Mouse (Mus musculus): ENCODE results near the gene Coro1c. TPM values are rescaled to one million over a fixed set of nuclear protein-coding genes. Genes with fewer than 3 reads are reported as not detected.

The Coro1c gene
- 65.4 and 71.3 TPM in 2 replicates for polyA plus RNA-seq (2015; fragmentation: Nextera tagmentation; extraction: Ambion mirVana)

DNA sequence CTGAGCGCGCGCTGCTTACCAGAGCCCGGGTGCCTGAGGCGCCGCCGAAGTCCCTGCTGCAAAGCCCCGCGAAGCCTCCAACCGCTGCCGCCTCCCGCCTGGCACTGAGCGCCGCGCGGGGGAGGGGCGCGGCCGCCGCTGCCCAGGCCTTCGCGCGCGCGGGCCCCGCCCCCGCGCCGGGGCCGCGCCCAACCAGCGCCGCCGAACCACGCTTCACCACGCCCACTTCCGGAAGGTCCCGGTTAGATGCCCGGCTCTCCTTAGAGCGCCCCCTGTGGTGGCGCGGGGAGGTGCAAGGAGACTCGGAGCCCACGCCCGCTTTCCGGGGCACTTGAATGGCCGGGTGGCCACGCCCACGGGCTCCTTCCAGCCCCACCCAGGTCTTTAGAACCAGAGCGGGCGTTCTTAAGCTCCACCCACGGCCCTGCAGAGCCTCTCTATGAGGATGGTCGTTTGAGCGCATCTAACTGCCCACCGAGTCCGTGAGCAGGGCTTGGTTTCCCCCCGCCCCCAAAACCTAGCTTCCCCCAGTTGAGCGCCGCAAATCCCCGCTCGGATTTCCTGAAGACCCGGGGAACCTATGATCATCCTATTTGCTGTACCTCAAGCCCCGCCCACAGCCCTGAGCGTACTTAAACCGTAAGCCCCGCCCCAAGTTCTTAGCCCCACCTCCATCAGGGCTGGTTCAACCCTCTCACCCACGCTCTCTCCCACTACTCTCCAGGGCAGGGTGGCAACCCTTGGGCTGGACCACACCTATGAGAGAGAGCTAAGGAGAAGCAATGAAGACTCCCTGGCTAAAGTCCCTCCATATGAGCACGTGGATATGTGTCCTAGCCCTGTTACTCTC, at the start of gene Coro1c:
TSS of gene Coro1c (minus strand) at position 167 of the 850 bp plus-strand sequence.

DNA sequence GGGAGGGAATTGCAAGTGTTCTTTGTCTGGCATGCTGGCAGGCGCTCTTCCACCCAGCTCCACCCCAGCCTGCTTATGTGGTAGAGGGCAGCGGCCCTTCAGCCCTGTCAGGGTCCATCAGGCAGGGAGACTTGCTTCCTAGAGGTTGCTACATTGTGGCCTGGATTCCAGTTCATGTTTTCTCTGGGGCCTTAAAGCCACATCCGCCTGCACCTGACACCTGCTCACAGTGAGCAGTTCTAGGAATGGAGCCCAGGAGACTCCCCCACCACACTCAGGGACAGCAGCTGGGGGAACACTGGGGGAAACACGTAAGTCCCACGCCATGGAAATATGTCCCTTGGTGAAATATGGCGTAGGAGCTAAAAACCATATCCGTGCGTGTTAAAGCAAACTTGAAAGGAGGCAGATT, 76.1 kb downstream of the Coro1c start, which contains the start of gene Selplg:
TSS of gene Selplg (minus strand) at position 155 of the 412 bp plus-strand sequence.

GRCm38 (mm10) chr5:113800280-113800679, 108.3 kb downstream of the Coro1c start, which contains the start of gene Tmem119:
TSS of gene Tmem119 (minus strand) at chr5:113800516.

Other genes with a start within 250 kb of the Coro1c start
- not detected in 2 replicates for gene 1700069L16Rik, start 184.0 kb downstream of the Coro1c start, polyA plus RNA-seq (2015; fragmentation: Nextera tagmentation; extraction: Ambion mirVana)
- gene Ficd, start 173.0 kb downstream of the Coro1c start, polyA plus RNA-seq (2015; fragmentation: Nextera tagmentation; extraction: Ambion mirVana), result 7.9 and 9.6 TPM in 2 replicates
- 15.9 and 22.9 TPM in 2 replicates for gene Sart3, start 136.2 kb downstream of the Coro1c start, polyA plus RNA-seq (2015; fragmentation: Nextera tagmentation; extraction: Ambion mirVana)
- 640 and 1,026 TPM in 2 replicates for gene Iscu, start 136.0 kb downstream of the Coro1c start, polyA plus RNA-seq (2015; fragmentation: Nextera tagmentation; extraction: Ambion mirVana)
- gene Tmem119, start 108.2 kb downstream of the Coro1c start, polyA plus RNA-seq (2015; fragmentation: Nextera tagmentation; extraction: Ambion mirVana), result 59.4 and 96.1 TPM in 2 replicates
- gene Selplg, start 76.1 kb downstream of the Coro1c start, polyA plus RNA-seq (2015; fragmentation: Nextera tagmentation; extraction: Ambion mirVana), result 4.5 and 5.3 TPM in 2 replicates
- 6.3 and 9.8 TPM in 2 replicates for gene Ssh1, start 85.1 kb upstream of the Coro1c start, polyA plus RNA-seq (2015; fragmentation: Nextera tagmentation; extraction: Ambion mirVana)
- 0.14 and 0.19 TPM in 2 replicates for gene Dao, start 94.9 kb upstream of the Coro1c start, polyA plus RNA-seq (2015; fragmentation: Nextera tagmentation; extraction: Ambion mirVana)
- gene Usp30, start 156.7 kb upstream of the Coro1c start, polyA plus RNA-seq (2015; fragmentation: Nextera tagmentation; extraction: Ambion mirVana), result 8.4 and 13.2 TPM in 2 replicates
- gene Svop, start 182.8 kb upstream of the Coro1c start, polyA plus RNA-seq (2015; fragmentation: Nextera tagmentation; extraction: Ambion mirVana), result 5.7 and 10.9 TPM in 2 replicates
- 15.2 and 18.3 TPM in 2 replicates for gene Alkbh2, start 219.5 kb upstream of the Coro1c start, polyA plus RNA-seq (2015; fragmentation: Nextera tagmentation; extraction: Ambion mirVana)
- 7.8 and 15.6 TPM in 2 replicates for gene Ung, start 221.6 kb upstream of the Coro1c start, polyA plus RNA-seq (2015; fragmentation: Nextera tagmentation; extraction: Ambion mirVana)
- gene Acacb, start 237.8 kb upstream of the Coro1c start, polyA plus RNA-seq (2015; fragmentation: Nextera tagmentation; extraction: Ambion mirVana), result 1.6 and 2.7 TPM in 2 replicates